Mouse (Mus musculus) liver, embryonic 13.5 days (tissue): Measurements from ENCODE around the gene Mylk. TPM values are rescaled to one million over a fixed set of nuclear protein-coding genes. Genes with fewer than 3 reads are reported as not detected.

Experiments
- ATAC-seq: fragments of 200-750 bp; cut with Nextera tagmentation; 2 replicates; pipeline ENCODE4 v1.8.0; 2017; ENCODE audit warnings: low read depth, mild to moderate bottlenecking, moderate number of reproducible peaks, moderate library complexity
- DNase-seq: peaks from one replicate; pipeline ENCODE4 v3.0.0; 2022
- H3K27ac ChIP-seq: fragments of 300-500 bp; sonication (generic); 2 replicates; pipeline ENCODE4 v1.5.1; 2015; ENCODE audit warnings: moderate library complexity, mild to moderate bottlenecking, inconsistent platforms
- H3K27me3 ChIP-seq: fragments of 300-500 bp; sonication (generic); 2 replicates; pipeline ENCODE4 v1.6.1; 2015; ENCODE audit warnings: mild to moderate bottlenecking, inconsistent platforms
- H3K36me3 ChIP-seq: fragments of 300-500 bp; sonication (generic); 2 replicates; pipeline ENCODE4 v1.6.1; 2015; ENCODE audit warnings: mild to moderate bottlenecking, inconsistent platforms
- H3K4me1 ChIP-seq: fragments of 300-500 bp; sonication (generic); replicated peaks from 2 replicates; pipeline ENCODE4 v1.6.1; 2015; ENCODE audit warnings: inconsistent platforms
- H3K4me2 ChIP-seq: fragments of 300-500 bp; sonication (generic); 2 replicates; pipeline ENCODE4 v1.6.1; 2015; ENCODE audit warnings: inconsistent platforms, mild to moderate bottlenecking, moderate library complexity
- H3K4me3 ChIP-seq: fragments of 300-500 bp; sonication (generic); replicated peaks from 2 replicates; pipeline ENCODE4 v1.5.1; 2015; ENCODE audit warnings: mild to moderate bottlenecking, inconsistent platforms
- H3K9ac ChIP-seq: fragments of 300-500 bp; sonication (generic); 2 replicates; pipeline ENCODE4 v1.6.1; 2015; ENCODE audit warnings: mild to moderate bottlenecking, inconsistent platforms
- H3K9me3 ChIP-seq: fragments of 300-500 bp; sonication (generic); replicated peaks from 2 replicates; pipeline ENCODE4 v1.6.1; 2016; ENCODE audit warnings: inconsistent platforms
- WGBS: fragments of 180-500 bp; shearing (Covaris S2); methylation state at CpG from one replicate; pipeline ENCODE4 v1.1.7; 2015; ENCODE audit not compliant: insufficient replicate concordance; 5-methylcytosine and 5-hydroxymethylcytosine counted together
- polyA plus RNA-seq: library from polyadenylated mRNA; unstranded; fragments of >200 nt; fragmentation: Nextera tagmentation; extraction: Ambion mirVana; gene quantifications from 2 replicates; pipeline ENCODE4 v1.2.1, GENCODE M21; 2015

The Mylk gene
- polyA plus RNA-seq, 1 experiment from 2014 or later: 5.5 TPM

DNA sequence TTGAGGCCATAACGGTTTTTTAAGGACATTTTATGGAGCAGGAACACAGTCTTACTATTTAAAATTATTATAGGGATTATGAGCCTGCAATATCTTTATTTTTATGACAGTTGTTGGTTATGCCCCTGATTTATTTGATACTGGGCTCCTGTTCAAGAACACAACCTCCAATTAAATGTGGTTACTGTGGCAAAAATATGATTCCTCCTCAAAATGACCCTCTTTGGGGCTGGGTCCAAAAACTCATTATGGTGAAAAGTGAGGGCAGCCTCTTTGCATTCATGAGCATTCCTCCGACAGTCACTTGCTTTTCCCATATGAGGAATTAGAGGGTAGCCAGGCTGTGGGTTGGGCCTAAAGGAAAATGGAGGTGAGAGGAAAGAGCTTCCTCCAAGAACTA, 110.7 kb downstream of the Mylk start:
- Histone ChIP-seq H3K27ac (no peak overlapping the region), H3K36me3 (no peaks in the 10 kb centered on the region), H3K27me3 (no peaks in the 10 kb centered on the region), H3K9ac (no peak overlapping the region), H3K4me1 (no peaks in the 10 kb centered on the region), H3K4me3 (no peak overlapping the region), H3K4me2 (no peak overlapping the region), H3K9me3 (no peaks in the 10 kb centered on the region)
- DNase-seq (no peak), ATAC-seq (no peak)
- WGBS: 59% methylated on average over 2 of the region's 2 CpGs

DNA sequence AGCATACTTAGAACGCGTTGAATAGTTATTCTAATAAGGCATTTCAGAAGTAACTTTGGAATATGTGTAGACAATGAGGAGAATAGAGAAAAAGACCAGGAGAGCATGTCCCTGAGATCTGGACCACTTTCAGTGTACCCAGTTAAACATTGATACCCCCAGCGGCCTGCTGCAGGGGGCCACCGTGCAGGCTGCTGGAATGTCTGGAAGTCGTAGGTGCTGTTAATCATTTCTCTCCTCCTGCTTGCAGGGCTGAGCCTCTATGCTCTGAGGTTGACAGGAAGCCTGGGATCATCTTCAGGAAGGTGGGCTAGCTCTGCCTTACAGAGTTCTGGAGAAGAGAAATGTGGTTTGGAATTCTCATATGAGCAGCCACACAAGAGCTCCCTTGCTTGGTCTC, 112.6 kb downstream of the Mylk start:
- ATAC-seq (no peak), DNase-seq (no peak)
- Histone ChIP-seq H3K9ac (no peak overlapping the region), H3K4me3 (no peak overlapping the region), H3K36me3 (no peaks in the 10 kb centered on the region), H3K4me1 (peaks cover 4% of the 10 kb centered on the region; the same call in 1 of the 2 replicates), H3K9me3 (no peaks in the 10 kb centered on the region), H3K27ac (no peak overlapping the region), H3K27me3 (no peaks in the 10 kb centered on the region), H3K4me2 (no peak overlapping the region)
- WGBS: 61% methylated on average over 5 of the region's 5 CpGs

DNA sequence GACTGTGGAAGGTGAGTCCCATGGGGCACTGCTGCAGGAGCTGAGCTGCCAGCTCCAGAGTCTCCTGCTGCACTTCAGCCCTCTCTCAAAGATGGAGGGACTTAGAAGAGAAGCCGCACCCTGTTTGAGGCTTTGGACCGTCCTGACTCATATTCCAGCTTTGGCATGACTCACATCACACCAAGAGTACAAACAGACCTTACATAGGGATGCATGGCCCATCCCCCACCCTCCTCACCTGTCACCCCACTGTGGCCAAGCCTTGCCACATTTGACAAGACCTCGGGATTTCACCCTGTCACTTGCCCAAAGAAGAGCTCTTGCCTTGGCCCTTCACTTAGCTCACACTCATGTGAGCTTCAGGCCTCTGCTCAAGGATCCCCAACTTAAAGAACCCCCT, 115.8 kb downstream of the Mylk start:
- H3K4me2 ChIP-seq: no peak overlapping the region
- H3K4me1 ChIP-seq: peaks cover 4% of the 10 kb centered on the region; the same call in 1 of the 2 replicates
- no peak overlapping the region for H3K27ac ChIP-seq
- no peak overlapping the region for H3K9ac ChIP-seq
- no peaks in the 10 kb centered on the region for H3K9me3 ChIP-seq
- H3K27me3 ChIP-seq: no peaks in the 10 kb centered on the region
- H3K4me3 ChIP-seq: no peak overlapping the region
- DNase-seq: no peak
- no peak for ATAC-seq
- no peaks in the 10 kb centered on the region for H3K36me3 ChIP-seq
- 61% methylated on average over 3 of the region's 3 CpGs for WGBS

DNA sequence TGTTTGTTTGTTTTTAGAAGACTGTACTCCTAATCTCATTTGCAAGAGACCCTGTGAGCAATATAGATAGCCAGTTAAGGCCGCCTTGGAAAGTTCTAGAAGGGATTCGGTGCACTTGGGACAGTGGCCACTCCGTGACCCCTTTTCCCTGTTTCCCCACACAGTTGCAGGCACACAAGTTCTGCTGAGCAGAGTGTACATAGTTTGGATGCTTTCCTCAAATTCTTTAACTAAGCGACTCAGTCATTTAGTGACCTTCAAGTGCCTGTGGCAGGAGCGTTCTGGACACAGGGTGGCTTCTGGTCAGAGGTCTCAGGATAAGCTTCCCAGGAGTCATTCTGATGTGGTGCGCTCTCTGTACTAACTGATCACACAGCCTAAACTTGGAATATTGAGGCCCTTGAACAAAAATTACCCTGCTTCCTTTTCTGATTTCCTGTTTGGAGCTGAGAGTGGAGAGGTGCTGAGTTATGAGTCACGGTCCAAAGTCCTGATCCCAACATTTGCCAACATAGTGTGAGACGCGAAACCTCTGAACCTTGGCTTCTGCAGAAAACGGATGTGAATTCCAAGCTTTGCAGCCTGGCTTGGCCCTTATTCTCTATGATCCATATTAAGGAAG, 116.8 kb downstream of the Mylk start:
- H3K27me3 ChIP-seq: no peaks in the 10 kb centered on the region
- no peaks in the 10 kb centered on the region for H3K36me3 ChIP-seq
- H3K9me3 ChIP-seq: no peaks in the 10 kb centered on the region
- no peak overlapping the region for H3K27ac ChIP-seq
- no peak for DNase-seq
- H3K4me2 ChIP-seq: no peak overlapping the region
- H3K4me3 ChIP-seq: no peak overlapping the region
- ATAC-seq: no peak
- 66% methylated on average over 10 of the region's 10 CpGs for WGBS
- H3K9ac ChIP-seq: no peak overlapping the region
- H3K4me1 ChIP-seq: peaks cover 4% of the 10 kb centered on the region; the same call in 1 of the 2 replicates

DNA sequence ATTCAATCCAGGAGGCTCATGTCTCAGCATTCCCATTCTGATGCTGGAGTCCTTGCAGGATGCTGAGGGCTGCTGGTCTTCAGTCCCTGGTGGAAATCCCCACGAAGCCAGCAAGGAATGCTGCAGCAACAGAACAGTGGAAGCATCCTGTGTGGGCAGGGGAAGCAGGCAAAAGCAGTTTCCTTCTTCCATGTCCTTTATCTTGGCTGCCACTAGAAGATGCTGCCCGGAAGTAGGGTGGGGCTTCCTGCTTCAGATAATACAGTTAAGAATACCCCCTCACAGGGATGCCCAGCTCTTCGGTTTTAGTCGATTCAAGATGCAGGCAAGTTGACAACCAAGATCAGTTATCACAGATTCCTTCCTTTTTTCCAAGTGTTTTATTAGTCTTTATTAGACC, 120.4 kb downstream of the Mylk start:
- peaks cover 4% of the 10 kb centered on the region; the same call in 1 of the 2 replicates for H3K4me1 ChIP-seq
- no peaks in the 10 kb centered on the region for H3K36me3 ChIP-seq
- no peaks in the 10 kb centered on the region for H3K9me3 ChIP-seq
- ATAC-seq (no peak), DNase-seq (no peak)
- no peaks in the 10 kb centered on the region for H3K27me3 ChIP-seq
- H3K9ac ChIP-seq: no peak overlapping the region
- H3K4me2 ChIP-seq: no peak overlapping the region
- WGBS: 18% methylated on average over 4 of the region's 4 CpGs
- H3K27ac ChIP-seq: no peak overlapping the region
- H3K4me3 ChIP-seq: no peak overlapping the region

DNA sequence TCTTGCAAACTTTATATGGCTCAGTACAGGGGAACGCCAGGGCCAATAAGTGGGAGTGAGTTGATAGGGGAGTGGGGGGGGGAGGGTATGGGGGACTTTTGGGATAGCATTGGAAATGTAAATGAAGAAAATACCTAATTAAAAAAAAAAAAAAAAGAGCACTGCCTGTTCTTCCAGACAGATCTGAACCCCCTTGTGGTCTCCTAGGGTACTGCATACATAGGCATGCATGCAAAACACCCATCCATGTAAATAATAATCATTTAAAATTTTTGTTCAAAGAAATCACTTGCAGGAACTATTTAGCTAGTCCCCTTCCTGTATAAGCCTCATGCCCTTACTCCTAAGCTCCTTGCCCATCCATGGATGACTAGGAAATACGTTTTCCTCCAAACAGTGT, 122.2 kb downstream of the Mylk start:
- Histone ChIP-seq H3K27me3 (no peaks in the 10 kb centered on the region), H3K4me1 (no peaks in the 10 kb centered on the region), H3K27ac (no peak overlapping the region), H3K9me3 (no peaks in the 10 kb centered on the region), H3K4me3 (no peak overlapping the region), H3K9ac (no peak overlapping the region), H3K36me3 (no peaks in the 10 kb centered on the region), H3K4me2 (no peak overlapping the region)
- WGBS: 65% methylated on average over 2 of the region's 2 CpGs
- ATAC-seq: no peak
- no peak for DNase-seq

DNA sequence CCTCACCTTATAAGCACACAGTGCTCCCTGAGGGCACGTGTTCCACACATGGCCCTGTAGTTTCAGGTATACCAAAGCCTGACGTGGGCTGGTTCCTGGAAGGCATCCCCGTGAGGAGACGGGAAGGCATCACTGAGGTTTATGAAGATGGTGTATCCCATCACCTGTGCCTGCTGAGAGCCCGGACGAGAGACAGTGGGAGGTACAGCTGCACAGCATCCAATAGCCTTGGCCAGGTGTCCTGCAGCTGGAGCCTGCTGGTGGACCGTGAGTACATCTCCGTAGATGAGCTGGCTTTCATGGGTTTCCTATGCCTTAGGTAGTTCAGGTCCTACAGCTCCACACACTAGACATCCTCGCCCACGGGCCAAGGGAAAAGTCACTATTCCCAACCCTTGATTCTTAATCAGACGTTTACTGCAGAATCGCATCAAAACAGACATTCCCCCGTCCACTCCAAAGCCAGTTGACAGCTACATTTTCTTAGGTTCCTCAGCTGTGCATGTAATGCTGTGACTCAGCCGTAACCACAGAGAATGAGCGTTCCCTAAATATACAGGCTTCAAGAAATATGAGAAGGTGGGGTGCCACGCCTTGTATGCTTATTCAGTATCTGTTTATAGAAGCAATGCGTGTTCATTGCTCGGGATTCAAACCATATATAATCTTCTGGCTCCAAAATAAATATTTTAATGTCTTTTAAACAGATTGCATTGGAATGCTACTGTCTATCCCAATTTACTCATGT, 135.2 kb downstream of the Mylk start:
- DNase-seq (no peak), ATAC-seq (no peak)
- Histone ChIP-seq H3K36me3 (no peaks in the 10 kb centered on the region), H3K4me3 (no peak overlapping the region), H3K4me1 (0 out of 2 replicates have a peak, but pooled peaks cover 2% of the 10 kb centered on the region), H3K9ac (no peak overlapping the region), H3K9me3 (no peaks in the 10 kb centered on the region), H3K4me2 (no peak overlapping the region), H3K27me3 (no peaks in the 10 kb centered on the region), H3K27ac (no peak overlapping the region)
- 66% methylated on average over 18 of the region's 18 CpGs for WGBS

DNA sequence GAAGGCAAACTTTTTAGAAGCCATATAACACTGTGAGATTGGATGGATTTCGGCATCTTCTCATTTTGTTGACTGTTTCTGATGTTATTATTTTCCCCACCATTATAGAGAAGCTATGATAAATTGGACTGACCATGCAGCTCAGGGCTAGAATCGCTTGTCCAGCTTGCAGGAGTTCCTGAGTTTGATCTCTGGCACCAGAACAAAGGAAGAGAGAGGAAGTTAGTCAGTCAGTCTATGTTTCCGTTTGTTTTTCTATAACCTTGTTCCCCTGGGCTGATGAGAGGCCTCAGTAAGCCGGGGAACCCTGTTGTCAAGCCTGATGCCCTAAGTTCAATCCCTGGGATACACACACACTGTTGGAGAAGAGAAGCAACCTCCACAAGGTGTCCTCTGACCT, 135.8 kb downstream of the Mylk start:
- 27% methylated on average over 4 of the region's 4 CpGs for WGBS
- no peak for DNase-seq

DNA sequence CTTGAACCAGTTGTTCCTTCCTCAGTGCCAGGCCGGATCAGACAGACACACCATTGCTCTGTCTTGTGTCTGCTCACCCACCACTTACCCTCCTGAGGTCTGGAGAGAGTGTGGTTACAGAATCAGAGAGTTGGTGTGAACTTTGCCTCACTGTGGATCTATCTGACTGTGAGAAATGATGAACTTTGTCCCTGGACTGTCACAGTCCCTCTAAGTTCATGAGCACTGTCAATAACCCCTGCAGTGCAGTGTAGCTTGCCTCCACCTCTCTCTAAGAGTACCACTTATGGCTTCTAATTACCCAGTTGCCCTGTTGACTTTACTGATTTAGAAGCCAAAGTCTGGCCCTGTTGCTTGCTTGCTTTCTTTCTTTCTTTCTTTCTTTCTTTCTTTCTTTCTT, 142.0 kb downstream of the Mylk start:
- Histone ChIP-seq H3K36me3 (no peaks in the 10 kb centered on the region), H3K9me3 (no peaks in the 10 kb centered on the region), H3K4me1 (no peaks in the 10 kb centered on the region), H3K27ac (no peak overlapping the region), H3K27me3 (no peaks in the 10 kb centered on the region), H3K9ac (no peak overlapping the region), H3K4me3 (no peak overlapping the region), H3K4me2 (no peak overlapping the region)
- WGBS: 56% methylated on average over 1 of the region's 1 CpGs
- ATAC-seq (peak; percentile 61; the same call in 1 of the 2 replicates), DNase-seq (no peak)

More for the DNA sequence above, 135.8 kb downstream of the Mylk start:
- H3K27ac ChIP-seq: no peak overlapping the region
- no peak overlapping the region for H3K9ac ChIP-seq
- H3K36me3 ChIP-seq: no peaks in the 10 kb centered on the region
- no peaks in the 10 kb centered on the region for H3K9me3 ChIP-seq
- H3K4me3 ChIP-seq: no peak overlapping the region
- no peak overlapping the region for H3K4me2 ChIP-seq
- 0 out of 2 replicates have a peak, but pooled peaks cover 2% of the 10 kb centered on the region for H3K4me1 ChIP-seq
- no peak for ATAC-seq
- no peaks in the 10 kb centered on the region for H3K27me3 ChIP-seq

DNA sequence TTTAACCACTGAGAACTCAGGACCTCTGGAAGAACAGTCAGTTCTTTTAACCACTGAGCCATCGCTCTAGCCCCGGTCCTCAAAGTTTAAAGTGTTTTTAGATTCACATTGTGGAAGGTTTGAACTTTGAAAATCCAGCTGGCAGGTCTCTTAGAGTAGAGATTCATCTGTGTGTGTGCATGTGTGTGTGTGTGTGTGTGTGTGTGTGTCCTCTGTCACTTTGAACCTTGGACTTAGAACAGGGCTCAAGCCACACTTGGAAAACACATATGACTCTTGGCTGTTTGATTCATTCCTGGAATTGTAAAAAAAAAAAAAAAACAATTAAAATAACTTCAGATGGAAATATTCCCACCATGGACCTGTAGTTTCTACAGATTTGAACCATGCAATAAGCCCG, 149.0 kb downstream of the Mylk start:
- H3K27me3 ChIP-seq: no peaks in the 10 kb centered on the region
- ATAC-seq (no peak), DNase-seq (no peak)
- no peak overlapping the region for H3K9ac ChIP-seq
- no peak overlapping the region for H3K4me3 ChIP-seq
- H3K4me1 ChIP-seq: no peaks in the 10 kb centered on the region
- H3K36me3 ChIP-seq: no peaks in the 10 kb centered on the region
- H3K27ac ChIP-seq: no peak overlapping the region
- no peak overlapping the region for H3K4me2 ChIP-seq
- no peaks in the 10 kb centered on the region for H3K9me3 ChIP-seq
- WGBS: 69% methylated on average over 3 of the region's 3 CpGs

DNA sequence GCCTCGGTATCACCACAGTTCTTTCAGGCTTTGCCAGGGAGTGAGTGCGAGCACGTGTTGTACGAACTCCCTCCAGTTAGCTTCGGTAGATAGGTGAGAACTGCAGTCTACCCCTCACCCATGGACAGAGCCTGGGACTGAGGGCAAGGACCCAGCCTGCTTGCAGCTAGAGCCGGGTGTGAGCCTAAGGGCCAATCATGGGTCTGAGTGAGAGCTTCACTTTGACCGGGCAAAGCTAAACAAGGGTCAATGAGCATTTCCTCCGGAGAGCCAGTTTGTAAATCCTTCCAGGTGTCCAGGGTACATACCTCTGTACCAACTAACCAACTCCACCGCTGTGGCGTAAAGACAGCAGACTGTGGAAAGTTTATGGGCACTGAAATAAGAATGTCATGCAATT, 150.9 kb downstream of the Mylk start:
- Histone ChIP-seq H3K4me1 (no peaks in the 10 kb centered on the region), H3K9me3 (no peaks in the 10 kb centered on the region), H3K27me3 (no peaks in the 10 kb centered on the region), H3K4me2 (no peak overlapping the region), H3K9ac (no peak overlapping the region), H3K36me3 (no peaks in the 10 kb centered on the region), H3K27ac (no peak overlapping the region), H3K4me3 (no peak overlapping the region)
- DNase-seq: no peak
- no peak for ATAC-seq
- WGBS: 74% methylated on average over 10 of the region's 10 CpGs

DNA sequence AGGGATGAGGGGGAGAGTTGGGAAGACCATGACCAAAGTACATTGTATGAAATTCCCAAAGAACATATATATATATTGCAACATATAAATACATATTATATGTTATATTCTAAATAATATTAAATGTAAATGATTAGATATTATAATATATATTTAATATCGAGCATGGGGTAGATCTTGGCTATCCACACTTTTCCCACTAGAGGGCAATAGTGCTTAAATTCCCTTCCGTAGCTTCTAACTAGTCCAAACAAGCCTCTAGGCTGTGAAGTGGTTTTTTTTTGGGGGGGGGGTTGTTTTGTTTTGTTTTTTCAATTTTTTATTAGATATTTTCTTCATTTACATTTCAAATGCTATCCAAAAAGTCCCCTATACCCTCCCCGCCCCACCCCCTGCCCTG, 152.0 kb downstream of the Mylk start:
- Histone ChIP-seq H3K9ac (no peak overlapping the region), H3K4me3 (no peak overlapping the region), H3K27me3 (no peaks in the 10 kb centered on the region), H3K27ac (no peak overlapping the region), H3K36me3 (no peaks in the 10 kb centered on the region), H3K4me1 (no peaks in the 10 kb centered on the region), H3K4me2 (no peak overlapping the region), H3K9me3 (no peaks in the 10 kb centered on the region)
- ATAC-seq (no peak), DNase-seq (no peak)
- 50% methylated on average over 3 of the region's 3 CpGs for WGBS
